Mouse (Mus musculus) gastrocnemius, postnatal 36 days (tissue): ENCODE results near the gene Rnf150. TPM values are rescaled to one million over a fixed set of nuclear protein-coding genes. Genes with fewer than 3 reads are reported as not detected.

ENCODE experiments used
- DNase-seq, 2 experiments: peaks; one replicate each; pipeline ENCODE4 v3.0.0; 2022
- intact Hi-C: fragments of 180-260 bp; cut with DNase I; formaldehyde crosslinking; loops from one replicate; pipeline ENCODE4 v1.15.1; 2025
- total RNA-seq, 2 experiments: library from RNA; stranded (reverse); gene quantifications; 2 replicates each; pipeline ENCODE4 v1.2.3; 2021

Gene Rnf150
- total RNA-seq, 2 experiments from 2014 or later, result 19.7 to 24.2 TPM

DNA sequence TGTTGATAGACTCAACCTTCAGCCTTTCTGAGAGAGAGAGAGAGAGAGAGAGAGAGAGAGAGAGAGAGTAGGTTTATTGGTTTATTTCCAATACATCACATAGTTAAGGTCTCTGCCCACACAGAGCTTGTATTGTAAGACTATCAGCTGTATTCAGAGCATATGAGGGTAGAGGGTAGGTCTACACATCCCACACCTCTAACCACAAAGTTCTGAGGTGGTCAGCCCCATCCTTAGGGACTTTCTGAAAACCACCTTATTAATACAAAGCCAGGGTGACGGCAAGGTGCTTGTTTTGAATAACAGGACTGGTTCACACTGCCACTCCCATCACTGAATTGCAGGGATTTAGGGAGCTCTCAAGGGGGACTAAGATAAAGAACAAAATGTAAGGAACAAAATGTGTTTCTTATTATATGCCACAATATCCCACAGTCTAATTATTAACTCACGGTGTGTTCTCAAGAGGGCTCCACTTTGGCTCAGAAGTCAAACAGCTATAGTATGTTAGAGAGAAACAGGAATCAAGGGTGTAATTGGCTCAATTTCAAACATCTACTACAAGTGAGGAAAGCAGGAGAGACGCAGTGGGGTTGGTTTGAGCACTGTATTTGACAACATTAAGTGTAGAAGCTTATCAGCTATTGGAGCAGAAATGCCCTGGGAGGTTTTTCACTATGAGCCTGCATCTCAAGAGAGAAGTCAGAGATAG, 132.7 kb downstream of the Rnf150 start:
- no peak for DNase-seq
- intact Hi-C loops, result no loop called here

- intact Hi-C loops, result no loop called here
- DNase-seq, result no peak
These were observed 133.7 kb downstream of the Rnf150 start for GRCm38 (mm10) chr8:82996843-82997242.

DNA sequence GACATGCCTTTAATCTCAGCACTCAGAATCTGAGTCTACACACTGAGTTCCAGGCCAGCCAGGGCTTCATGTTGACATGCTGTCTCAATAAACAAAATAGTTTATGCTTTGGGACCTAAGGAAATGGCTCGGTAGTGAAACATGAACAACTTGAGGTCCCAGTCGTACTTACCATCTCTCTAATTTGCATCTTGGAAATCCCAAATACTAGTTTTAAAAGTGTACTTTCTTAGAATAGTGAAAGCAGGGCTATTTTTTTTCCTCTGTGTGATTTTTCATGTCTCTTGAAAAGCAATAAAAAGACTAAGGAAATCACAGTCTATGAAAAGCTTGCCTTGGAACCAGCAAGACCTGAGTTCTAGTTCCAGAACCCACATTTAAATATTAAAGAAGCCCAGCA, 135.6 kb downstream of the Rnf150 start:
- intact Hi-C loops, result no loop called here
- DNase-seq, result no peak

DNA sequence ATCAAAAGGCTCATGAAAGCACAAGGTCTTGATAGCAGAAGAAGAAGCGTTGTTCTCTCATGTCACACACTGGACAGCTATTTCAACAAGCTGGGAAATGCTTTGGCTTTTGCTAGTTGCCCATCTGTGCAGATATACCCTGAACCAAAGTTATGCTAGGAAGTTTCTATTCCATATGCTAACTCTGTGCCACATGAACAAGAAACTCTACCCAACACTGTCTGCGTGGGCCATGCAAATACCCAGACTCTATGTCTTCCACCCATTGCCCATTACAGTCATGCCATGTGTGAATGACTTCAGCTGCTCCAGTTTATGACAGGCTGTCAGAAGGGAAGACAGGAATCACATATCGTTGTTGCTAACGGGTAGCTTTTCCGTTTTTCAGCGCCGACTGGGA, 140.0 kb downstream of the Rnf150 start:
- no peak for DNase-seq
- intact Hi-C loops, result no loop called here

GRCm38 (mm10) chr8:83009481-83009880, 146.3 kb downstream of the Rnf150 start:
- no peak for DNase-seq
- intact Hi-C loops, result no loop called here

DNA sequence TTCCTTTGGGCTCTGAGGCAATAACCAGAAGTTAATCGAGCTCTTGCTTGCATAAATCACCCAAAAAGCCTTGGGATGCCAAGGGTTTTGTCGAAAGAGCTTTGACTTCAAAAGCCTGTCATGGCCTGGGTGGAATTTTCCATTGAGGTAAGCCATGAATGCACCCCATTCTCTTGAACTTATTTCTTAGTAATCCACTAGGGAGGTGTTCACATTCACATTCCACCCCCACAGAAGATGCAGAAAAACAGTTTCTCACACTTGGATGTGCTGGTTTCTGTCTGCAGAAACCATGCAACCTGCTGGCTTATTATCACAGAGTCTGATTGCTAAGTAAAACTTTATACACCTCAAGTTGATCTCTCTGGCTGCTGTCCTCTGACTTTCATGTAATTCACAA, 148.1 kb downstream of the Rnf150 start:
- intact Hi-C loops, result no loop called here

DNA sequence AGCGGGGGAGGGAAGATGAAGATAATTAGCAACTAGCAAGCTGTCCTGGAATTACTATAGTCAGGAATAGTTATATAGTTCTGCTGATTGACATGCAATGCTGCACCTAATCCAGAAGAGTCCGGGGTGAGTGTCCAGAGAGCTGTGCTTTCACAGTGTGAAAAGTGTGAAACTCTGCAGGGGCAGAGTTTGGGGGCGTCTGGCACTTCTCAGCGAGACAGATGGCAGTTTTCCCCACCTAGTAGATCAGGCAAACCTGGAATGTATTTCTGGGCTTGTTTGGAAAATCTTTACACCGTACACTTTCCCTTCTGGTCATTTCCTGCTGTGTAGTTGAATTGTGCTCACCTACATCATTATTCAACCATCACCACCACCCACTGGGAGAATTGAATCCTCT, 148.6 kb downstream of the Rnf150 start:
- no peak for DNase-seq
- intact Hi-C loops, result no loop called here

More for the DNA sequence above, 148.1 kb downstream of the Rnf150 start:
- DNase-seq, result no peak

GRCm38 (mm10) chr8:83028211-83028610, 165.1 kb downstream of the Rnf150 start:
- peak in 1 of 2 experiments; percentile 17 for DNase-seq
- intact Hi-C loops, result loop anchor here (5.0 kb wide), 1 partner anchor 61 kb away; no protein-coding TSS in a partner anchor

GRCm38 (mm10) chr8:83032800-83033199, 169.6 kb downstream of the Rnf150 start:
- no peak for DNase-seq
- intact Hi-C loops, result no loop called here

DNA sequence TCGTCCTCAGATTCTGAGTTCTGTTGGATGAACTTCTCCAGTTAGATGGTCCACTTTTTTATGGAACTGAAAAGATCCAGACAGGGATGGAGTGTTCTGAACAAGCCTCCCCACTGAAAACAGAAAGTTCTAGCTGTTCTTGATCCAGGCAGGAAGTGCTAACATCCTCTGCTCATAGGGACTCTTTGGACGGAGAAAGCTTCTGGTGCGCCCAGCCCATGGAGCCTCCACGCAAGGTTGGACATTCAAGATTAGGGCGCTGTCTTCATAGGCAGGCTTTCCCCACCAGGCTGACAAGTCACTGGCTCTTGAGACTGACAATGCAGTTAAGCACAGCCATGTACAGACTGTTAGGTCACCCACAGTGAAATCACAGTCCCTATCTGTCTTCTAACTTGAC, 172.0 kb downstream of the Rnf150 start:
- intact Hi-C loops, result no loop called here
- DNase-seq, result no peak

- DNase-seq, result peak; percentile 29 to 38
- intact Hi-C loops, result no loop called here
These were observed 173.5 kb downstream of the Rnf150 start for GRCm38 (mm10) chr8:83036521-83037166.

GRCm38 (mm10) chr8:83037321-83037720, 174.2 kb downstream of the Rnf150 start:
- no peak for DNase-seq
- intact Hi-C loops, result no loop called here

DNA sequence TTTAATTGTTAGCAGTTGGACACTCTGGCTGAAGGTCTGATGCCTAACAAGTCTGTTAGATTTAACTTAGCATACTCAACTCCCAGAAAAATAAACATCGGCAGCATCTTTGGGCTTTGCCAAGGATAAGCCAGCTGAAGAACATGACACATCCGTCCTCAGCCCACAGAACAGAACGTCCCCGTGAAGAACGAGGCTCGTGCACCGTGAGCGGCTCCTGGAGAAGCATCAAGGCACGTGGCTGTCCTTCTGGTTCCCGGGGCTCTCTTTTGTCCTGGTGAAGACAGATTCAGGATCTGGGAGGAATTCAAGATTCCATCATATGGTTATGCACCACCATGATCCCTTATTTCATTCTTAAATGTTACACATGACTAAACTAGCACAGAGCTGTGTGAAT, 175.4 kb downstream of the Rnf150 start:
- intact Hi-C loops, result no loop called here
- DNase-seq, result no peak

DNA sequence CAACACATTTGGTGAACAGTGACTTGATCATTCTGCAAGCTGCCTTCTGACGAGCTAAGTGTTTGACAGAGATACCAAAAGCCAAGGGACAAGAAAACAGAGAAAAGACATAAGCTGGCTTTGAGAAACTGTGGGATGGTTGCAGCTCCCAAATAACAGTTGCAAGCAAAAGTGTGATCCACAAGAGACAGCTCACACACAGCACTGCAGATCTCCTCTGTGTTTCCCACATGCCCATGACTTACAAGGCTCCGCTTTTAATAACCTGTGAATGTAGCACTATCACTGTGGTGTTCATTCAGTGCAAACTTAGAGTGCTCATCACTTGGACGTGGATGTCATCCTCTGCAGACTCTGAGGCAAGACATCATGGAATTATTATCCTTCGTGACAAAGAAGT, 178.3 kb downstream of the Rnf150 start:
- intact Hi-C loops, result no loop called here
- DNase-seq, result no peak

GRCm38 (mm10) chr8:83046912-83047311, 183.8 kb downstream of the Rnf150 start:
- intact Hi-C loops, result no loop called here
- DNase-seq, result peak in 1 of 2 experiments; percentile 22

GRCm38 (mm10) chr8:83048527-83048926, 185.4 kb downstream of the Rnf150 start:
- intact Hi-C loops, result no loop called here
- DNase-seq, result no peak

DNA sequence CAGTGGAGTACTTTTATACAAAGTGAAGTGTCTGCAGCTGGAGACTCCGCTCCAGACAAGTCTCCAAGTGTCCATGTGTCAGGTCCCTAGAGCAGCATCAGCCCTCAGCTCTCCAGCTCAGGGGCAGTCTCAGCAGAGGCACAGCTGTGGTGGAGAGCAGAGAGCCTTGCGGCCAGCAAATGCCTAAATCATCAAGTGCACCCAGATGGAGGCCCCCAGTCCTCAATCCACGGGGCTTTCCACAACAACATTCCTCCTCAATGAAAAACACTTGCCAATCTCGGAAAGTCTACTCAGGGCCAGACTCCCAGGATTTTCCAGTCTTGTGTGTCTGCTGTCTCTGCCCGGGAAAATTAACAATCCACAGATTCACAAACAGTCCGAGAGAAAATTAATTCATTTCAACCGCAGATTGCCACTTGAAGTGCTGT, 186.0 kb downstream of the Rnf150 start:
- DNase-seq, result peak in 1 of 2 experiments; percentile 32
- intact Hi-C loops, result no loop called here

DNA sequence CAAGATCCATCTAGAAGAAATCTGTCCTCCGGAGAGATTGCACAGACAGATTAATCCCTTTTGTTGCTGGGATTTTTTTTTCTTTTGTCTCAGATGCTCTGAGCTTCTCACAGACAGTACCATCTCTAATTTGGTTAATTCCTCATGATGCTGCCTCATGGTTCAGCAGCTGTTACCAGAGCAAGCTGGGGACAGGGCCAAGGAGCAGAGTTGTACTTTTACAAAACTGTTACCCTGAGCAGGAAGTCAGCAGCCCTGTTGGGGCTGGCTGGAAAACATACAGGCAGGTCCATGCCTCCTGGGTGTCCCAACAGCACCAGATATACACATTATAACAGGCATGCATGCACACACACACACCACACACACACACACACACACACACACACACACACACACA, 186.5 kb downstream of the Rnf150 start:
- intact Hi-C loops, result no loop called here
- peak in 1 of 2 experiments; percentile 23 for DNase-seq

- no peak for DNase-seq
- intact Hi-C loops, result no loop called here
These were observed 189.7 kb downstream of the Rnf150 start for GRCm38 (mm10) chr8:83052896-83053295.

DNA sequence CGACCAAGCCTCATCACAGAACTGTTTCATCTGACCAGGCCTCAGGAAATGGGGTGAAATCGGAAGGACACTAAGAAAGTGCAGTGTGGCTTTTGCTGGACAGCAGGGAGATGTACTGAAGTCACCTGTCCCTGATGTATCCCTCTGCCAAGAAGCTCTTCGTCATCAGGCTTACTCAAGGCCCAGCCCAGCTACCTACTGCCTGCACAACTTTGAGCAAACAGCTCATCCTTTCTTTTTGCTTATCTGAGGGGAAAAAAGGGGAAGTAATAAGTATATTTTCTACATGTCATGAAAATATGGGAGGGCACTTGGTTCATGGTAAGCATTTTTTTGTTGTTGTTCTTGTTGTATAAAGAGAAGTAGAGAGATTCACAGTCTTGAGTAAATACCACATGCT, 191.6 kb downstream of the Rnf150 start:
- intact Hi-C loops, result no loop called here
- no peak for DNase-seq

- intact Hi-C loops, result no loop called here
- no peak for DNase-seq
These were observed 195.8 kb downstream of the Rnf150 start for GRCm38 (mm10) chr8:83058951-83059350.

DNA sequence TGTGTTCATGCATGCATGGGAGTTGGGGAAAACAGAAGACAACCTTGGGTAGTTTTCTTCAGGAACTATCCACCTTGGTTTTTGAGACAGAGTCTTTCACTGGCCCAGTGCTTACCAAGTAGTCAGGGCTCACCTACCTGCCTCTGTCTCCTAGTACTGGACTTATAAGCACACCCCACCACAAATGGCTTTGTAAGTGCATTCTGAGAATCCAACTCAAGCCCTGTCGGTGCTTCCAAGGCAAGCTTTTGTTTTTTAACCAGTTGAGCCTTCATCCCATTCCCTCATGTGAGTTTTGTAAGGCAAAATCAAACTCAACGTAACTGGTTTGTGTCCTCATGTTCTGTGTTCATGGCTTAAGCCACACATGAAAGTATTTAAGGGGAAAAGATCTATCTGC, 196.9 kb downstream of the Rnf150 start:
- intact Hi-C loops, result no loop called here
- DNase-seq, result no peak
